Mouse (Mus musculus) liver, embryonic 15.5 days (tissue): ENCODE data around the gene Lingo2. TPM values are rescaled to one million over a fixed set of nuclear protein-coding genes. Genes with fewer than 3 reads are reported as not detected.

Source experiments
- ATAC-seq: fragments of 200-750 bp; cut with Nextera tagmentation; 2 replicates; pipeline ENCODE4 v1.8.0; 2017; ENCODE audit warnings: moderate number of reproducible peaks, mild to moderate bottlenecking, moderate library complexity; ENCODE audit not compliant: insufficient read depth
- H3K27ac ChIP-seq: fragments of 300-500 bp; sonication (generic); replicated peaks from 2 replicates; pipeline ENCODE4 v1.5.1; 2015; ENCODE audit warnings: mild to moderate bottlenecking, inconsistent platforms
- H3K27me3 ChIP-seq: fragments of 300-500 bp; sonication (generic); 2 replicates; pipeline ENCODE4 v1.6.1; 2015; ENCODE audit warnings: mild to moderate bottlenecking, inconsistent platforms
- H3K36me3 ChIP-seq: fragments of 300-500 bp; sonication (generic); replicated peaks from 2 replicates; pipeline ENCODE4 v1.6.1; 2015; ENCODE audit warnings: moderate library complexity, mild to moderate bottlenecking, inconsistent platforms
- H3K4me1 ChIP-seq: fragments of 300-500 bp; sonication (generic); replicated peaks from 2 replicates; pipeline ENCODE4 v1.6.1; 2015; ENCODE audit warnings: inconsistent platforms
- H3K4me2 ChIP-seq: fragments of 300-500 bp; sonication (generic); 2 replicates; pipeline ENCODE4 v1.6.1; 2015; ENCODE audit warnings: moderate library complexity, mild to moderate bottlenecking, inconsistent platforms
- H3K4me3 ChIP-seq: fragments of 300-500 bp; sonication (generic); replicated peaks from 2 replicates; pipeline ENCODE4 v1.5.1; 2015; ENCODE audit warnings: mild to moderate bottlenecking, inconsistent platforms
- H3K9ac ChIP-seq: fragments of 300-500 bp; sonication (generic); 2 replicates; pipeline ENCODE4 v1.6.1; 2015; ENCODE audit warnings: moderate library complexity, mild to moderate bottlenecking, inconsistent platforms
- H3K9me3 ChIP-seq: fragments of 300-500 bp; sonication (generic); replicated peaks from 2 replicates; pipeline ENCODE4 v1.6.1; 2016; ENCODE audit warnings: inconsistent platforms
- WGBS: fragments of 180-500 bp; shearing (Covaris S2); methylation state at CpG from one replicate; pipeline ENCODE4 v1.1.7; 2015; ENCODE audit warnings: mixed read lengths; ENCODE audit not compliant: insufficient replicate concordance; 5-methylcytosine and 5-hydroxymethylcytosine counted together
- polyA plus RNA-seq: library from polyadenylated mRNA; unstranded; fragments of >200 nt; fragmentation: Nextera tagmentation; extraction: Ambion mirVana; gene quantifications from 2 replicates; pipeline ENCODE4 v1.2.1, GENCODE M21; 2015

Gene Lingo2
- 0.03 TPM in 2 replicates for polyA plus RNA-seq

DNA sequence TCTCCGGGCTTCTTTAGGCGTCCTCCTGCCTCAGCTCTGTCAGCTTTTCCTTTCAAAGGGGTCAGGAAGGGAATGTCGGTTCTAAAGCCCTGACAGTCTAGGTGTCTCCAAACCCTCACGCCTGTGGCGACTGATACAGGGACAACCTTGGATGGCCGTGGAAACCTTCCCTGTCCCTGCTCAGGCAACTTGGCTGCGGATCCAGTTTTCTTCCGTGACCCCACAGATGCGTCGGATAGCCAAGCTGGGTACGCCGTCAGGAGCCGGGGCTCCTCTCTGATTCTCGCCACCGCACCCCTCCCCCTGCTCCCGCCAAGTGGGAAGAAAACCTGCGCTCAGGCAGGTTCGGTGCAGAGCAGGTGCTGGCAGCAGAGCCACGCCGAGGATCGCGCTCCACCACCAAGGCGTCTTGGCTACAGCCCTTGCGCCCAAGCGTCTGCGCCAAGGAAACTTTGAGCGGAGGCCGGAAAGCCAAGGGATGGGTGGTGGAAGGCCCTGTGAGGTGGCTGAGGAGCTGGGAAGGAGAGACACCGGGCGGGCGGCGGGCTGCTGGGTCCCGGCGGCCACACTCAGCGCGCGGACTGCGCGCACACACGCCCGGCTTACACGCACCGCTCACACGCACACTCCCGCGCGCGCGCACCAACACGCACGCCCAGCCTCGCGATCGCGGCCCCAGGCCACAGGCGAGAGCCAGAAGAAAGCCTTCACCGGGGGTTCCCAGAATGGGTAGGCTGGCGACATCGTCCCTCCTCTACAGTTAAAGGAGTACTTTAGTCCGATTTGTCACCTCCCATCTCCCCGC lies at the start of gene Lingo2:
Gene Lingo2 (minus strand): TSS at position 598 of the 805 bp plus-strand sequence.
- H3K9ac ChIP-seq = no peak within 1 kb of the TSS
- no peaks in the 10 kb centered on the region for H3K9me3 ChIP-seq
- no peak for ATAC-seq
- peaks cover 49% of the 10 kb centered on the region for H3K27me3 ChIP-seq
- WGBS = under 1% methylated on average over 61 of the region's 61 CpGs
- H3K4me2 ChIP-seq = peak within 1 kb of the TSS; percentile 49
- no peak within 1 kb of the TSS for H3K27ac ChIP-seq
- H3K4me1 ChIP-seq = no peaks in the 10 kb centered on the region
- H3K4me3 ChIP-seq = peak within 1 kb of the TSS; percentile 24
- H3K36me3 ChIP-seq = no peaks in the 10 kb centered on the region

DNA sequence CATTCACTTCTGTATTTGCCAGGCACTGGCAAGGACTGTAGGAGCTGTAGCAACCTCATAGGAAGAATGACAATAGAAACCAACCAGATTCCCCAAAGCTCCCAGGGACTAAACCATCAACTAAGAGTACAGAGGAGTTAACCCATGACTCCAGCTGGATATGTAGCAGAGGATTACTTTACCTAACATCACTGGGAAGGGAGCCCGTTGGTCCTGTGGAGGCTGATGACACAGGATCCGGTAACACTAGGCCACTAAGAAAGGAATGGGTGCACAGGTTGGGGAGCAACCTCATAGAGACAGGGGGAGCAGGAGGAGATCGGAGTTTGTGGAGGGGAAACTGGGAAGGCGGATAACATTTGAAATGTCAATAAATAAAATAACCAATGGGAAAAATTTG lies 21.8 kb upstream of the Lingo2 start:
- Histone ChIP-seq H3K9me3 (no peaks in the 10 kb centered on the region), H3K4me3 (no peak overlapping the region), H3K4me1 (no peaks in the 10 kb centered on the region), H3K9ac (no peak overlapping the region), H3K4me2 (no peak overlapping the region), H3K27ac (no peak overlapping the region), H3K27me3 (no peaks in the 10 kb centered on the region), H3K36me3 (no peaks in the 10 kb centered on the region)
- 61% methylated on average over 4 of the region's 4 CpGs for WGBS
- ATAC-seq = no peak

DNA sequence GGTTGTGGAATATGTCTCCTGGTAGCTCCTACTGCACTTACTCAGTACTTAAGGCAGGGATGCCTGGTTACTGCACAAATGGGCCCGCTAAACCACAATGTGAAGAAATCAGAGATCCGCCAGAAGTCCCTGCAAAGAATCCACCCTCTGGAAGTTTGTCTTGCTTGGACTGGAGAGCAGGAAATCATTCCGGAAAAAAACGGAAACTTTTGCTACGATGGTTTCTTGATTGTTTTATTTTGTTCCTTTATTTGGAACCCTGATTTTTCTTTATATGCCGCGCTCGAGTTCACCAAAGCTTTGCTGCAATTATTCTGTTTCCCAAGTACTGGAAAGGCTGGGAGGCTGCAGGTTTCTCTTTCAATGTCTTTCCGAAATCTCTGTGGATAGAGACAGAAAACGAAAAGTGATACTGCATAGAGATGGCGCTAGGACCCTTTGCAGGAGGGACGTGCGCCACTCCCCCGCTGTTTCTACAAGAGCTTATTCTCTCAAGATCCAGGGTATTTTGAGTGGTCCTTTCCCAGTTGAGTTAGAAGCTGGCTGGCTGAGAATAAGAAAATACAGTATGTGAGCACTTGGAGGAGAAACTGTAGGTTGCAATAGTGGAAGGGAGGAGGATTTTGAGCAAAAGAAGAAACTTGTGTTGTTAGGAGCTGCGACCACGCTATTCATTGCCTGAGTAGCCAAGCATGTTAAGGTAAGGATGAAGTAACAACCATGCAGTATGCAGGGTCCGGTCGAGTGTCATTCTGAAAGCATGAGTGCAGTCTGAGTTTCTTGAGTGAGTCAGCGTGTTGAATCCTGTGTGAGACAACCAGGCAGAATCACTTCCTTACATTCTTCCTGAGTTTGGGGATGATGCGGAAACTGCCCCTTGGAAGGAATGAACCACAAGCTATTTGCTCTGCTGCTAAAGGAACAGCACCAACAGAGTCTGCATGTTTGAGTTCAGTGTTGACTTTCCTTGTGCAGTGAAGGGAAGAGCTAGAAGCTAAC lies 1.2 kb upstream of the Lingo2 start:
- no peak overlapping the region for H3K4me2 ChIP-seq
- 6% methylated on average over 20 of the region's 20 CpGs for WGBS
- H3K9ac ChIP-seq = no peak overlapping the region
- H3K36me3 ChIP-seq = no peaks in the 10 kb centered on the region
- no peak overlapping the region for H3K27ac ChIP-seq
- H3K4me3 ChIP-seq = no peak overlapping the region
- ATAC-seq = no peak
- peaks cover 49% of the 10 kb centered on the region for H3K27me3 ChIP-seq
- H3K4me1 ChIP-seq = no peaks in the 10 kb centered on the region
- no peaks in the 10 kb centered on the region for H3K9me3 ChIP-seq

DNA sequence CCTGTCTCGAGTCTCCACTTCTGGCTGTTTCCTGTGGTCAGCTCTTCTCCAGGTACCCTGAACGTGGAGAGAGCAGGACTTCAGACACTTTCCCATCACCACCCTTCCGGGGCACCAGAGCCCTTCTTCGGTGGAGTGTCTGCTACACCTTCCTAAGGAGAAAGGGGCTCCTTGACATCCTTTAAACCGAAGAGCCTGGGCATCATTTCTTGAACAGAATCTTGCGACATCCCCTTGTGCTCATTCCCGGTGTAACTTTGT lies 338 bp upstream of the Lingo2 start:
- Histone ChIP-seq H3K4me3 (peak overlapping the region; percentile 10; the same call in 1 of the 2 replicates), H3K27ac (no peak overlapping the region), H3K36me3 (no peaks in the 10 kb centered on the region), H3K4me2 (peak overlapping the region; percentile 49), H3K4me1 (no peaks in the 10 kb centered on the region), H3K9me3 (no peaks in the 10 kb centered on the region), H3K9ac (no peak overlapping the region), H3K27me3 (peaks cover 49% of the 10 kb centered on the region)
- ATAC-seq = no peak
- 2% methylated on average over 7 of the region's 7 CpGs for WGBS

DNA sequence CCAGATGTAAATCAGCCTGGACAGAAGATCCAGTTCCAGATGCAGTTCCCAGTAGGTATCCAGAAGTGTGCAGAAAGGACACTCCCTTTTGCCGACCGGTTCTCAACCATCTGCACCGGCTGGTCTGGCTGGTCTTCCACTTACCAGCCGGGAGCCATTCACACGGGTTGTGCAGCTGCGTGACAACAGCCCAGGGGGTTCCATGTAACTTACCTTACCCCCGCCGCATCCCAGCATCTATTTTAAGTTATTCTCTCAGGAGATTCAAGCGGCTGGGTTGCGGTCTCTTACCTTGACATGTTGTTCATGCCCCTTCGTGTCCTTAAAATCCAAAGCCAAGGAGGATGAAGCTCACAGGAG lies 777 bp downstream of the Lingo2 start:
- no peak for ATAC-seq
- no peaks in the 10 kb centered on the region for H3K4me1 ChIP-seq

DNA sequence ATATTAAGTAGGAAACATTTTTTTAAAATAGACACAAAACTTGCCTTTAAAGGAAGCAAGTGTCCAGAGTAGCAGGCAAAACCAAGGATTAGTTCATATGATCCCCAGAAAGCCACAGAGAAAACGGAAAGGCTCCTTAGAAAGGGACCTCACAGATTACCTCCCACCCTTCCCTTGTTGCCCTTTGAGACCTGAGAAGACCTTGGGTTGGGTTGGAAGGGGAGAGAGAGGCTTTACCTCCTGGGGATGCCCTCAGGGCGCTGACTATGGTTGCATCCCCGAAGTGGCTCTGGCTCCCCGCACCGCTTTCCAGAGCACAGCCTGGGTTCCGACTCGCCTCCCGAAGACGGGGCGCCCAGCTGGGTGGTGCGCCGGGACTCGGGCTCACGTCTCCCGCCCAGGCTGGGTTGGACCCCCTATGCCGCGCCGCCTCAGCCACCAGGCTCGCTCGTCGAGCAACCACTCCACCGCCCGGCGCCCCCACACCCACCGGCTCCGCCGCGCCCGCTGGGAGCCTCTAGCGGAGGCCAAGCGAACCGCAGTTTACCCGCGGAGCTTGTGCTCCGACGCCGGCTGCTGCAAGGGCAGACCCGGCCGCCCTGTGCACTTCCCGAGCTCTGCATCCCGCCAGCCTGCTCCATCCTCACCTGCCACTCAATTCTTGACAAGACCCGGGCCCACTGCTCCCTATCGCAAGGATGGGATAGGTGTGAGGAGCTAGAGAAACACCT lies 1.4 kb downstream of the Lingo2 start:
- WGBS = 1% methylated on average over 43 of the region's 43 CpGs
- Histone ChIP-seq H3K4me1 (no peaks in the 10 kb centered on the region), H3K9me3 (no peaks in the 10 kb centered on the region), H3K27me3 (peaks cover 49% of the 10 kb centered on the region), H3K4me2 (peak overlapping the region; percentile 49), H3K27ac (no peak overlapping the region), H3K36me3 (no peaks in the 10 kb centered on the region), H3K9ac (no peak overlapping the region), H3K4me3 (peak overlapping the region; percentile 24; the same call in 1 of the 2 replicates)
- ATAC-seq = 0 out of 2 replicates have a peak, but pooled peaks have one; percentile 22

More for the DNA sequence above, 777 bp downstream of the Lingo2 start:
- peaks cover 49% of the 10 kb centered on the region for H3K27me3 ChIP-seq
- no peak overlapping the region for H3K27ac ChIP-seq
- H3K36me3 ChIP-seq = no peaks in the 10 kb centered on the region
- no peaks in the 10 kb centered on the region for H3K9me3 ChIP-seq
- no peak overlapping the region for H3K9ac ChIP-seq
- peak overlapping the region; percentile 49 for H3K4me2 ChIP-seq
- WGBS = 1% methylated on average over 11 of the region's 11 CpGs
- peak overlapping the region; percentile 24; the same call in 1 of the 2 replicates for H3K4me3 ChIP-seq

DNA sequence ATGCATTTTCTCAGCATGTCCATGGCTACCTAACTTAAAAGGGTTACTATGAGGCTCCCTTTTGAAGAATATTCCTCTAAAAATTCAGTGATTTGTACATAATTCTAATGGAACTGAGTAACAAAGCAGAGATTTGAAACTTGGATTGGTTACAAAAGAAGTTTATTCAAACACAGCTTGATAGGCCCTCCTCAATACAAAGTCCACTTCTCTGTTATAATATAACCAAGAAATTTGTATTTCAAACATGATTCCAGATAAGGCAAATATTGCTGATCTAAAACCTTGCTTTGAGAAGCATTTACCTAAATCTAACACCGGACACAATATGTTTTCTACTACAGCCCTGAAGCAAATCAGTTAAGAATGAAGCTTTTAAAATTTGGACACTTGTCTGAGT lies 60.7 kb downstream of the Lingo2 start:
- Histone ChIP-seq H3K27me3 (no peaks in the 10 kb centered on the region), H3K4me3 (no peak overlapping the region), H3K36me3 (no peaks in the 10 kb centered on the region), H3K9me3 (no peaks in the 10 kb centered on the region), H3K4me1 (no peaks in the 10 kb centered on the region), H3K27ac (no peak overlapping the region), H3K9ac (no peak overlapping the region), H3K4me2 (no peak overlapping the region)
- no peak for ATAC-seq
- WGBS = 57% methylated on average over 1 of the region's 1 CpGs

DNA sequence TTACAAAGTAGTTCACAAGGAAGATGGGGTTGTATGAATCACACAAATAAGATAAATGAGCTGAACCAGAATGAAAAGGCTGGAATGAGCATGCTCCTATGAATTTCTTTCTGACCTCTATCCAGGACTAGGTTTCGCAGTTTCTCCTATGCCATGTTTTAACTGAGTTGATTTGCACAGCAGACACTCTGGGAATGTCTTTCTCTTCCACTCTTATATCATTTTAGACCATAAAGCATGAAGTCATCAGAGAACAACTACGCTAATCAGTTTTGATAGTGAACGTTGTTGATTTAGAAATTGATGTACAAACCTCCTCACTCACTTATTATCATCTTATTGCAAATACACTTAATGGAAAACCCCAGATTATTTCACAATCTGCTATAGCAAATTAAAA lies 61.2 kb downstream of the Lingo2 start:
- Histone ChIP-seq H3K4me3 (no peak overlapping the region), H3K9me3 (no peaks in the 10 kb centered on the region), H3K36me3 (no peaks in the 10 kb centered on the region), H3K27ac (no peak overlapping the region), H3K9ac (no peak overlapping the region), H3K4me2 (no peak overlapping the region), H3K27me3 (no peaks in the 10 kb centered on the region), H3K4me1 (no peaks in the 10 kb centered on the region)
- WGBS = 68% methylated on average over 3 of the region's 3 CpGs
- no peak for ATAC-seq

DNA sequence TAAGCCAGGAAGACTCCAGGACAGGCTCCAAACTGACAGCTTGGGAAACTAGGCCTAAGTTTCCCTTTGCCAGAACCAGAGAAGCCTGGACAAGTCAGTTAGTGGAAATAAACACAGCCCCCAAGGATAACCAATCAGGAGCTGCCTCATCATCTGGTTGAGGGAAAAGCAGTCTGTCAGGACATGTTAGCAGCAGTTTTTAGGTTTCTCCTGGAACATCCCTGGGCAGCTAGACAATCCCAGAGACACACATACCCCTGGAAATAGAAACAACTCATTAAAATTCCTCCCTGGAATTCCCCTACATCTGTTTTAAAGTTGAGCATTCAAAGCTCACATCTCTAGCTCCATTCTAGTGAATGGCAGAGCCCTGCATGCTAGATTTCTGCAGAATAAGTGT lies 76.8 kb downstream of the Lingo2 start:
- no peak for ATAC-seq
- Histone ChIP-seq H3K4me1 (no peaks in the 10 kb centered on the region), H3K27ac (no peak overlapping the region), H3K36me3 (no peaks in the 10 kb centered on the region), H3K27me3 (no peaks in the 10 kb centered on the region), H3K4me3 (no peak overlapping the region), H3K4me2 (no peak overlapping the region), H3K9me3 (no peaks in the 10 kb centered on the region), H3K9ac (no peak overlapping the region)

DNA sequence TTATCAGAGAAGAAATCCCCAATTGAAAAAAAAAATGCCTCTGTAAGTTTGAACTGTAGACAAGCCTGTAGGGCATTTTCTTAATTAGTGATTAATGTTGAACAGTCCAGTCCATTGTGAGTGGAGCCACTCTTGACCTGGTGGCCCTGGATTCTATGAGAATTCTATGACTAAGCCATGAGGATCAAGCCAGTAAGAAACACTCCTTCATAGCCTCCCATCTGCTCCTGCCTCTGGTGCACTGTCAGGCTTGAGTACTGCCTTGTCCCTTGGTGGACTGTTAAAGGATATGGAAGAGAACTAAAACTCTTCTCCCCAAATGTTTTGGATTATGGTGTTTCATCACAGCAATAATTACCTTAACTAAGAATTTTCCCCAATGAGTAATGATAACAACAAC lies 126.6 kb downstream of the Lingo2 start:
- H3K27me3 ChIP-seq = no peaks in the 10 kb centered on the region
- no peaks in the 10 kb centered on the region for H3K4me1 ChIP-seq
- no peaks in the 10 kb centered on the region for H3K36me3 ChIP-seq
- no peak overlapping the region for H3K9ac ChIP-seq
- no peak for ATAC-seq
- no peak overlapping the region for H3K4me3 ChIP-seq
- no peaks in the 10 kb centered on the region for H3K9me3 ChIP-seq
- no peak overlapping the region for H3K4me2 ChIP-seq
- H3K27ac ChIP-seq = no peak overlapping the region

DNA sequence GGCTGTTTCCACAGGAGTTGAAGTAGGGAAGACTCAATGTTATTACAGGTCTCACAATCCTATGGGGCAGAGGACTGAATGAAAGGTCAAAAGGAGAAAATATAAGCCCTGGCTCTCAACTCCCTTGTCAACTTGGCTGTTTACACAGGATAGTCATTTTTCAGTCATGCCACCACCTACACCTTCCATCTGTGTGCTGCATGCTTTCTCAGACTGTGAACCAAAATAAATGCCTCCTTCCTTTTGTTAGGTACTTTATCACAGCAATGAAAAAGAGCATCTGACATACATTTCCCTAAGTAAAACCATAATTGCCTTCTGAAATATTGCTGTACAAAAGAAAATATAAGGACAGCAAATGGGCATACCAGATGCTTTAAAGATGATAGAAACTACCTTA lies 129.6 kb downstream of the Lingo2 start:
- Histone ChIP-seq H3K4me3 (no peak overlapping the region), H3K27ac (no peak overlapping the region), H3K4me1 (no peaks in the 10 kb centered on the region), H3K4me2 (no peak overlapping the region), H3K36me3 (no peaks in the 10 kb centered on the region), H3K27me3 (no peaks in the 10 kb centered on the region), H3K9ac (no peak overlapping the region), H3K9me3 (no peaks in the 10 kb centered on the region)
- no peak for ATAC-seq
